Mouse (Mus musculus): ENCODE measurements around the gene Col5a3. TPM values are rescaled to one million over a fixed set of nuclear protein-coding genes. Genes with fewer than 3 reads are reported as not detected.
A peak's percentile ranks its signal among the peaks of the same experiment; 100 is the strongest.

Col5a3 gene
- polyA plus RNA-seq, 1 experiment from 2014 or later: 0.14 TPM

- Histone ChIP-seq H3K9me3 (replicated peaks; ENCODE audit: control insufficient read depth, low read length) (no peaks in the 10 kb centered on the region; the same call in 1 of the 2 replicates), H3K4me2 (ENCODE audit: low read depth, low read length) (no peak overlapping the region), H3K4me3 (ENCODE audit: low read depth, low read length) (no peak overlapping the region), H3K9ac (replicated peaks; ENCODE audit: low read length) (no peak overlapping the region), H3K27me3 (ENCODE audit: control insufficient read depth, insufficient read depth, low read length) (no peaks in the 10 kb centered on the region), H3K27ac (replicated peaks; ENCODE audit: low read depth, low read length) (no peak overlapping the region), H3K36me3 (replicated peaks; ENCODE audit: control insufficient read depth, insufficient read depth, low read depth, low read length) (no peaks in the 10 kb centered on the region), H3K4me1 (ENCODE audit: control insufficient read depth, insufficient read depth, low read length) (no peaks in the 10 kb centered on the region)
- WGBS: 76% methylated on average over 13 of the region's 13 CpGs
- ATAC-seq (replicated peaks; ENCODE audit: insufficient number of reproducible peaks, low FRiP score, low TSS enrichment, low read depth): no peak
- peak; percentile 48 for DNase-seq (ENCODE audit: low spot score)
These were observed 10.4 kb downstream of the Col5a3 start for GRCm38 (mm10) chr9:20804266-20805158.

- no peaks in the 10 kb centered on the region for H3K9me3 ChIP-seq (replicated peaks; ENCODE audit: control insufficient read depth, low read length)
- DNase-seq (ENCODE audit: low spot score) (no peak), ATAC-seq (replicated peaks; ENCODE audit: insufficient number of reproducible peaks, low FRiP score, low TSS enrichment, low read depth) (no peak)
- H3K4me2 ChIP-seq (ENCODE audit: low read depth, low read length): no peak overlapping the region
- H3K36me3 ChIP-seq (replicated peaks; ENCODE audit: control insufficient read depth, insufficient read depth, low read depth, low read length): no peaks in the 10 kb centered on the region
- H3K4me1 ChIP-seq (ENCODE audit: control insufficient read depth, insufficient read depth, low read length): no peaks in the 10 kb centered on the region
- no peak overlapping the region for H3K27ac ChIP-seq (replicated peaks; ENCODE audit: low read depth, low read length)
- H3K4me3 ChIP-seq (ENCODE audit: low read depth, low read length): no peak overlapping the region
- H3K9ac ChIP-seq (replicated peaks; ENCODE audit: low read length): no peak overlapping the region
- H3K27me3 ChIP-seq (ENCODE audit: control insufficient read depth, insufficient read depth, low read length): no peaks in the 10 kb centered on the region
- WGBS: 29% methylated on average over 7 of the region's 7 CpGs
These were observed 20.6 kb downstream of the Col5a3 start for GRCm38 (mm10) chr9:20794108-20794806.

- Histone ChIP-seq H3K27ac (replicated peaks; ENCODE audit: low read depth, low read length) (no peak overlapping the region), H3K4me3 (ENCODE audit: low read depth, low read length) (no peak overlapping the region), H3K9me3 (replicated peaks; ENCODE audit: control insufficient read depth, low read length) (no peaks in the 10 kb centered on the region), H3K27me3 (ENCODE audit: control insufficient read depth, insufficient read depth, low read length) (no peaks in the 10 kb centered on the region), H3K9ac (replicated peaks; ENCODE audit: low read length) (no peak overlapping the region), H3K4me2 (ENCODE audit: low read depth, low read length) (no peak overlapping the region), H3K4me1 (ENCODE audit: control insufficient read depth, insufficient read depth, low read length) (no peaks in the 10 kb centered on the region), H3K36me3 (replicated peaks; ENCODE audit: control insufficient read depth, insufficient read depth, low read depth, low read length) (no peaks in the 10 kb centered on the region)
- 32% methylated on average over 3 of the region's 3 CpGs for WGBS
- DNase-seq (ENCODE audit: low spot score) (peak; percentile 72), ATAC-seq (replicated peaks; ENCODE audit: insufficient number of reproducible peaks, low FRiP score, low TSS enrichment, low read depth) (peak; percentile 74; the same call in 1 of the 2 replicates)
These were observed 24.5 kb downstream of the Col5a3 start for GRCm38 (mm10) chr9:20790345-20790744.

DNA sequence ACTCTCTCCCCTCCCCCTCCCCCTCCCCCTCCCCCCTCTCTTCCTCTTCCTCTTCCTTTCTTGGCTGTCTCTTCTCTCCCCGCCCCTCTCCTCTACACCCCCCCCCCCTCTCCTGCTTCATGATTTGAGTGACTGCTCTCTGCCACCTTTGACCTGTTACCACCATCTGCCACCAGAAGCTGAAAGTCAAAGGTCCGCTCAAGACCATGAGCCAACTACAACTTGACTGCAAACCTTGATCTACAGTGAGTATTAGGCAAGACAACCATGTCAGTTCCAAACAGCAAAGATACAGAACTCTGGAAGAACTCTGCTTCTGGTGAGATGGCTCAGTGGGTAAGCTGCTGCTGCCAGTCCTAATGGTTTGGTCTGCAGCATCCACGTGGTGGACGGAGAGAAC lies 25.2 kb downstream of the Col5a3 start:
- H3K27ac ChIP-seq (replicated peaks; ENCODE audit: low read depth, low read length): no peak overlapping the region
- no peaks in the 10 kb centered on the region for H3K4me1 ChIP-seq (ENCODE audit: control insufficient read depth, insufficient read depth, low read length)

DNA sequence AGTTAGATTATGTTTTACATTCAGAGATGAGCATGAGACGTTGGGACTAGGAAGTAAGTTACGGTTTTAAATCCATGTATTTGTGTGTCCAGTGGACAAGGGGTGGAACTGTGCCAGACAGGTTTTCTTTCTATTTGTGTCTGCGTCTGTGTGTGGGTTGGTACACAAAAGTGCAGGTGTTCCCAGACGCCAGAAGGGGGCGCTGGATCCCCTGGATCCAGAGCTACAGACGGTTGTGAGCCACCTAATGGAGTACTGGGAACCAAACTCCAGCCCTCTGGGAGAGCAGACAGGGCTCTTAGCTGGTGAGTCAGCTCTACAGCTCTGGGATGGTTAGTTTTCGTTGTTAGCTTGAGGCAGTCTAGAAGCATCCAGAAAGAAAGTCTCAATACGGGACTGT lies 26.9 kb downstream of the Col5a3 start:
- no peaks in the 10 kb centered on the region for H3K36me3 ChIP-seq (replicated peaks; ENCODE audit: control insufficient read depth, insufficient read depth, low read depth, low read length)
- H3K27ac ChIP-seq (replicated peaks; ENCODE audit: low read depth, low read length): no peak overlapping the region
- DNase-seq (ENCODE audit: low spot score) (no peak), ATAC-seq (replicated peaks; ENCODE audit: insufficient number of reproducible peaks, low FRiP score, low TSS enrichment, low read depth) (no peak)
- no peak overlapping the region for H3K4me2 ChIP-seq (ENCODE audit: low read depth, low read length)
- no peak overlapping the region for H3K4me3 ChIP-seq (ENCODE audit: low read depth, low read length)
- WGBS: 75% methylated on average over 8 of the region's 8 CpGs
- no peaks in the 10 kb centered on the region for H3K4me1 ChIP-seq (ENCODE audit: control insufficient read depth, insufficient read depth, low read length)
- no peaks in the 10 kb centered on the region for H3K27me3 ChIP-seq (ENCODE audit: control insufficient read depth, insufficient read depth, low read length)
- no peak overlapping the region for H3K9ac ChIP-seq (replicated peaks; ENCODE audit: low read length)
- H3K9me3 ChIP-seq (replicated peaks; ENCODE audit: control insufficient read depth, low read length): no peaks in the 10 kb centered on the region

More for the DNA sequence above, 25.2 kb downstream of the Col5a3 start:
- H3K9ac ChIP-seq (replicated peaks; ENCODE audit: low read length): no peak overlapping the region
- H3K4me3 ChIP-seq (ENCODE audit: low read depth, low read length): no peak overlapping the region
- DNase-seq (ENCODE audit: low spot score) (no peak), ATAC-seq (replicated peaks; ENCODE audit: insufficient number of reproducible peaks, low FRiP score, low TSS enrichment, low read depth) (no peak)
- no peaks in the 10 kb centered on the region for H3K9me3 ChIP-seq (replicated peaks; ENCODE audit: control insufficient read depth, low read length)
- no peaks in the 10 kb centered on the region for H3K36me3 ChIP-seq (replicated peaks; ENCODE audit: control insufficient read depth, insufficient read depth, low read depth, low read length)
- no peaks in the 10 kb centered on the region for H3K27me3 ChIP-seq (ENCODE audit: control insufficient read depth, insufficient read depth, low read length)
- H3K4me2 ChIP-seq (ENCODE audit: low read depth, low read length): no peak overlapping the region
- 51% methylated on average over 3 of the region's 4 CpGs for WGBS

- WGBS: 56% methylated on average over 6 of the region's 6 CpGs
- Histone ChIP-seq H3K4me3 (ENCODE audit: low read depth, low read length) (no peak overlapping the region), H3K27me3 (ENCODE audit: control insufficient read depth, insufficient read depth, low read length) (no peaks in the 10 kb centered on the region), H3K27ac (replicated peaks; ENCODE audit: low read depth, low read length) (no peak overlapping the region), H3K4me2 (ENCODE audit: low read depth, low read length) (no peak overlapping the region), H3K9me3 (replicated peaks; ENCODE audit: control insufficient read depth, low read length) (no peaks in the 10 kb centered on the region), H3K36me3 (replicated peaks; ENCODE audit: control insufficient read depth, insufficient read depth, low read depth, low read length) (no peaks in the 10 kb centered on the region), H3K9ac (replicated peaks; ENCODE audit: low read length) (no peak overlapping the region), H3K4me1 (ENCODE audit: control insufficient read depth, insufficient read depth, low read length) (no peaks in the 10 kb centered on the region)
- ATAC-seq (replicated peaks; ENCODE audit: insufficient number of reproducible peaks, low FRiP score, low TSS enrichment, low read depth) (no peak), DNase-seq (ENCODE audit: low spot score) (no peak)
These were observed 29.8 kb downstream of the Col5a3 start for GRCm38 (mm10) chr9:20785055-20785454.

DNA sequence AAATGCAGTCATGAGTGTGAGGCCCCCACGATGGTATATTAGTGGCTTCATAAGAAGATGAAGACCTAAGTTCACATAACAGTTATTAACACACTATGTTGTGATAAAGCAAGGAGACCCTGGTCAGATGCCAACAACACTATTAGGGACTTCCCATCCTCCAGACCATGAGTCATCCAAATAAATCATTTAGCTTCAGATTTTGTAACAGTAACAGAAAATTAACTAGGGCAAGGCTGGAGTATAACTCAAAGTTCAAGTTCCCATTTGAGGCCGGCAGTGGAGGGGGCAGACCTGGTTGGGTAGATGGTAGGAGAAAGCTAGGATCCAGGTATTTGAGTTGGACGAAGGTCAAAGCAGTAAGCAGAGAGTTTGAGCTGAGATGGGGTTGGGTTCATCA lies 33.6 kb downstream of the Col5a3 start:
- Histone ChIP-seq H3K4me1 (ENCODE audit: control insufficient read depth, insufficient read depth, low read length) (no peaks in the 10 kb centered on the region), H3K36me3 (replicated peaks; ENCODE audit: control insufficient read depth, insufficient read depth, low read depth, low read length) (no peaks in the 10 kb centered on the region), H3K9ac (replicated peaks; ENCODE audit: low read length) (no peak overlapping the region), H3K27ac (replicated peaks; ENCODE audit: low read depth, low read length) (no peak overlapping the region), H3K4me2 (ENCODE audit: low read depth, low read length) (no peak overlapping the region), H3K4me3 (ENCODE audit: low read depth, low read length) (no peak overlapping the region), H3K9me3 (replicated peaks; ENCODE audit: control insufficient read depth, low read length) (no peaks in the 10 kb centered on the region), H3K27me3 (ENCODE audit: control insufficient read depth, insufficient read depth, low read length) (no peaks in the 10 kb centered on the region)
- ATAC-seq (replicated peaks; ENCODE audit: insufficient number of reproducible peaks, low FRiP score, low TSS enrichment, low read depth) (no peak), DNase-seq (ENCODE audit: low spot score) (no peak)
- WGBS: 86% methylated on average over 3 of the region's 3 CpGs

DNA sequence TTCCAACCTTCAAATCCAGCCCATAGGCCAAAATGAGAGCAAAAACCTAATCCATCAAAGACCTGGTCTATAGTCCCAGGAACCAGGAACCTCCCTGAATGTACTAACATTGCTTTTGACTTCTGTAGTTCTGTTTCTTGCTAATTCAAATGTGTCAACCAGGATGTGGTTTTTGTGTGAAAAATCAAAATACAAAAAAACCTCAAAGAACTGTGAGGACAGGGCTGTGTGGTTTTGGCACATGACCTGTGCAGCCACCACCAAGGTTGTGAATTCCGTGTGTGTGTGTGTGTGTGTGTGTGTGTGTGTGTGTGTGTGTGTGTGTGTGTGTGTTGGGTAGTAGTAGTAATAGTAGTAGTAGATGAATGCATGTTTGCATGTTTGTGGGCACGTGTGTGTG lies 49.6 kb downstream of the Col5a3 start:
- no peaks in the 10 kb centered on the region for H3K27me3 ChIP-seq (ENCODE audit: control insufficient read depth, insufficient read depth, low read length)
- 75% methylated on average over 2 of the region's 2 CpGs for WGBS
- no peak overlapping the region for H3K4me2 ChIP-seq (ENCODE audit: low read depth, low read length)
- ATAC-seq (replicated peaks; ENCODE audit: insufficient number of reproducible peaks, low FRiP score, low TSS enrichment, low read depth): no peak
- no peaks in the 10 kb centered on the region for H3K9me3 ChIP-seq (replicated peaks; ENCODE audit: control insufficient read depth, low read length)
- no peak overlapping the region for H3K27ac ChIP-seq (replicated peaks; ENCODE audit: low read depth, low read length)
- H3K36me3 ChIP-seq (replicated peaks; ENCODE audit: control insufficient read depth, insufficient read depth, low read depth, low read length): no peaks in the 10 kb centered on the region
- H3K9ac ChIP-seq (replicated peaks; ENCODE audit: low read length): no peak overlapping the region
- no peak overlapping the region for H3K4me3 ChIP-seq (ENCODE audit: low read depth, low read length)
- no peak for DNase-seq (ENCODE audit: low spot score)
- no peaks in the 10 kb centered on the region for H3K4me1 ChIP-seq (ENCODE audit: control insufficient read depth, insufficient read depth, low read length)
